Mouse (Mus musculus): ENCODE data around the gene Ints6l.
"Not testable (repeated sequence)": the region's sequence is repeated elsewhere in the genome, so short reads cannot be mapped to it uniquely, and the experiment has no call there.

Gene Ints6l

GRCm38 (mm10) chrX:56524442-56524841, 69.8 kb downstream of the Ints6l start, which contains the start of gene Gm10477:
Gm10477 (plus strand) TSS chrX:56524742.
- DNase-seq (ENCODE audit: low read depth, low spot score), result not testable (repeated sequence)

- peak; percentile 71 for DNase-seq (ENCODE audit: low read depth, low spot score)
Observed at GRCm38 (mm10) chrX:56531266-56531665, 76.6 kb downstream of the Ints6l start.

GRCm38 (mm10) chrX:56537162-56537561, 82.5 kb downstream of the Ints6l start:
- DNase-seq (ENCODE audit: low read depth, low spot score), result peak; percentile 44

- no peak for DNase-seq (ENCODE audit: low read depth, low spot score)
Observed at GRCm38 (mm10) chrX:56549506-56549905, 94.8 kb downstream of the Ints6l start, which contains the start of gene Gm648. Gm648 (minus strand) TSS chrX:56549606.

- no peak for DNase-seq (ENCODE audit: low read depth, low spot score)
Observed at GRCm38 (mm10) chrX:56553584-56553983, 98.9 kb downstream of the Ints6l start.

Data from 3T3-L1 (cell line).